Mouse (Mus musculus): ENCODE measurements around the gene Aadacl2. TPM values are rescaled to one million over a fixed set of nuclear protein-coding genes. Genes with fewer than 3 reads are reported as not detected.

Aadacl2 gene
- polyA plus RNA-seq, 1 experiment from 2014 or later: not detected

Other genes with a start within 250 kb of the Aadacl2 start
- gene Gm8298, start 145.7 kb upstream of the Aadacl2 start, polyA plus RNA-seq (2016; fragmentation: Nextera tagmentation; extraction: Ambion mirVana): not detected in 2 replicates
- not detected in 2 replicates for gene C130079G13Rik, start 81.5 kb upstream of the Aadacl2 start, polyA plus RNA-seq (2016; fragmentation: Nextera tagmentation; extraction: Ambion mirVana)
- gene Aadac, start 19.0 kb downstream of the Aadacl2 start, polyA plus RNA-seq (2016; fragmentation: Nextera tagmentation; extraction: Ambion mirVana): not detected in 2 replicates
- not detected in 2 replicates for gene Sucnr1, start 75.1 kb downstream of the Aadacl2 start, polyA plus RNA-seq (2016; fragmentation: Nextera tagmentation; extraction: Ambion mirVana)

All from forebrain, embryonic 10.5 days (tissue).